Mouse (Mus musculus): Measurements from ENCODE around the gene Gnpat. TPM values are rescaled to one million over a fixed set of nuclear protein-coding genes. Genes with fewer than 3 reads are reported as not detected.

Gnpat gene
- polyA plus RNA-seq, 1 experiment from 2014 or later = 74.8 TPM

GRCm38 (mm10) chr8:124925544-124926266 lies 62.9 kb downstream of the Gnpat start:
- TF ChIP-seq CTCF (IDR thresholded peaks at IDR 0.05; ENCODE audit: low read depth) = no peak
- H3K27me3 ChIP-seq (ENCODE audit: insufficient read depth, low read length) = no peaks in the 10 kb centered on the region
- 0 out of 2 replicates have a peak, but pooled peaks cover 3% of the 10 kb centered on the region for H3K4me1 ChIP-seq (replicated peaks; ENCODE audit: insufficient read depth, low read length)
- WGBS = 55% methylated on average over 14 of the region's 14 CpGs
- peak; percentile 6 for DNase-seq (ENCODE audit: low spot score)
- H3K9me3 ChIP-seq (replicated peaks; ENCODE audit: low read length) = no peaks in the 10 kb centered on the region
- H3K4me2 ChIP-seq (ENCODE audit: low read length) = no peak overlapping the region
- no peak for ATAC-seq (replicated peaks; ENCODE audit: low FRiP score, low read depth)
- H3K9ac ChIP-seq (ENCODE audit: low read depth, low read length) = no peak overlapping the region
- H3K27ac ChIP-seq = no peak overlapping the region
- H3K36me3 ChIP-seq (ENCODE audit: insufficient read depth, low read length) = no peaks in the 10 kb centered on the region
- no peak overlapping the region for H3K4me3 ChIP-seq (replicated peaks; ENCODE audit: low read depth, low read length)

- Histone ChIP-seq H3K9ac (ENCODE audit: low read depth, low read length) (no peak overlapping the region), H3K27me3 (ENCODE audit: insufficient read depth, low read length) (no peaks in the 10 kb centered on the region), H3K27ac (no peak overlapping the region), H3K4me1 (replicated peaks; ENCODE audit: insufficient read depth, low read length) (0 out of 2 replicates have a peak, but pooled peaks cover 3% of the 10 kb centered on the region), H3K4me3 (replicated peaks; ENCODE audit: low read depth, low read length) (no peak overlapping the region), H3K36me3 (ENCODE audit: insufficient read depth, low read length) (no peaks in the 10 kb centered on the region), H3K4me2 (ENCODE audit: low read length) (no peak overlapping the region), H3K9me3 (replicated peaks; ENCODE audit: low read length) (no peaks in the 10 kb centered on the region)
- no peak; the same call in 1 of the 2 replicates for ATAC-seq (replicated peaks; ENCODE audit: low FRiP score, low read depth)
- no peak for TF ChIP-seq CTCF (IDR thresholded peaks at IDR 0.05; ENCODE audit: low read depth)
- no peak for DNase-seq (ENCODE audit: low spot score)
- WGBS = 54% methylated on average over 10 of the region's 10 CpGs
Observed at GRCm38 (mm10) chr8:124926351-124926771, 63.5 kb downstream of the Gnpat start.

DNA sequence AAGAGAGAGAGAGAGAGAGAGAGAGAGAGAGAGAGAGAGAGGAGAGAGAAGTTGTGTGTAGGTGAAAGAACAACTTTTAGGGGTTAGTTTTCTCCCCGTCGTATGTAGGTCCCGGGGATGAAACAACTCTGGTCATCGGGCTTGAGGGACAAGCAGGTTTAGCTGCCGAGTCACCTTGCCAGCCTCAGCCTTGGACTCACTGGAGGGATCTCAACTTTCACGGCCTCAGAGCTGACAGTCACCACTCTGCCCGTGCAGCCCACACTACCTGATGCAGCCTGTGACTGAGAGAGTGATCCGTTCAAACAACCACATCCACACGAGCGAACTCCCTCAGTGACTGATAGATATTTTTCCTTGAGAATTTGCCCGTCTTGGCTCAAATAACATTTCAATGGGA lies 66.2 kb downstream of the Gnpat start:
- Histone ChIP-seq H3K27ac (no peak overlapping the region), H3K9me3 (replicated peaks; ENCODE audit: low read length) (no peaks in the 10 kb centered on the region), H3K4me1 (replicated peaks; ENCODE audit: insufficient read depth, low read length) (0 out of 2 replicates have a peak, but pooled peaks cover 3% of the 10 kb centered on the region), H3K36me3 (ENCODE audit: insufficient read depth, low read length) (no peaks in the 10 kb centered on the region), H3K4me3 (replicated peaks; ENCODE audit: low read depth, low read length) (no peak overlapping the region), H3K4me2 (ENCODE audit: low read length) (no peak overlapping the region), H3K27me3 (ENCODE audit: insufficient read depth, low read length) (no peaks in the 10 kb centered on the region), H3K9ac (ENCODE audit: low read depth, low read length) (no peak overlapping the region)
- WGBS = 76% methylated on average over 11 of the region's 11 CpGs
- TF ChIP-seq CTCF (IDR thresholded peaks at IDR 0.05; ENCODE audit: low read depth) = no peak
- ATAC-seq (replicated peaks; ENCODE audit: low FRiP score, low read depth) (no peak), DNase-seq (ENCODE audit: low spot score) (no peak)

GRCm38 (mm10) chr8:124930086-124930485 lies 67.3 kb downstream of the Gnpat start:
- Histone ChIP-seq H3K9ac (ENCODE audit: low read depth, low read length) (no peak overlapping the region), H3K9me3 (replicated peaks; ENCODE audit: low read length) (no peaks in the 10 kb centered on the region), H3K36me3 (ENCODE audit: insufficient read depth, low read length) (no peaks in the 10 kb centered on the region), H3K4me3 (replicated peaks; ENCODE audit: low read depth, low read length) (no peak overlapping the region), H3K27me3 (ENCODE audit: insufficient read depth, low read length) (no peaks in the 10 kb centered on the region), H3K27ac (no peak overlapping the region), H3K4me2 (ENCODE audit: low read length) (no peak overlapping the region), H3K4me1 (replicated peaks; ENCODE audit: insufficient read depth, low read length) (0 out of 2 replicates have a peak, but pooled peaks cover 3% of the 10 kb centered on the region)
- peak; percentile 8 for DNase-seq (ENCODE audit: low spot score)
- WGBS = 72% methylated on average over 13 of the region's 13 CpGs
- TF ChIP-seq CTCF (IDR thresholded peaks at IDR 0.05; ENCODE audit: low read depth) = no peak
- no peak for ATAC-seq (replicated peaks; ENCODE audit: low FRiP score, low read depth)

DNA sequence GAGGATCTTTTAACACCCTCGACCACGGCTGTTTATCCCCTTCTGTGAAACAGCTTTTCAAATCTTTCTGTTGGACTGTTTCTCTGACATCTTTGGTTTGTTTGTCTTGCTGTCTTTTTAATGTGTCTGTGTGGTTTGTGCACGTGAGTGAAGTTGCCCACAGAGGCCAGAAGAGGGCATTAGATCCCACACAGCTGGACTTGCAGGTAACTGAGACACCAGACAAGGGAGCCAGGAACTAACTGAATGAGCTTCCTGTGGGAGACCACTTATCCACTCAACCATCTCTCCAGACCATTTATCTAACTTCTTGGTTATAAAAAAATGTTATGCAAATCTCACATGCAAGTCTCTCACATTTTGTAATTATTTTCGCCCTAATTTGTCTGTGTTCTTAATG lies 67.8 kb downstream of the Gnpat start:
- no peak for DNase-seq (ENCODE audit: low spot score)
- Histone ChIP-seq H3K9ac (ENCODE audit: low read depth, low read length) (no peak overlapping the region), H3K9me3 (replicated peaks; ENCODE audit: low read length) (no peaks in the 10 kb centered on the region), H3K4me1 (replicated peaks; ENCODE audit: insufficient read depth, low read length) (0 out of 2 replicates have a peak, but pooled peaks cover 3% of the 10 kb centered on the region), H3K36me3 (ENCODE audit: insufficient read depth, low read length) (no peaks in the 10 kb centered on the region), H3K4me2 (ENCODE audit: low read length) (no peak overlapping the region), H3K4me3 (replicated peaks; ENCODE audit: low read depth, low read length) (no peak overlapping the region), H3K27ac (no peak overlapping the region), H3K27me3 (ENCODE audit: insufficient read depth, low read length) (no peaks in the 10 kb centered on the region)
- peak; percentile 32; the same call in 1 of the 2 replicates for TF ChIP-seq CTCF (IDR thresholded peaks at IDR 0.05; ENCODE audit: low read depth)
- no peak for ATAC-seq (replicated peaks; ENCODE audit: low FRiP score, low read depth)
- 76% methylated on average over 4 of the region's 4 CpGs for WGBS

DNA sequence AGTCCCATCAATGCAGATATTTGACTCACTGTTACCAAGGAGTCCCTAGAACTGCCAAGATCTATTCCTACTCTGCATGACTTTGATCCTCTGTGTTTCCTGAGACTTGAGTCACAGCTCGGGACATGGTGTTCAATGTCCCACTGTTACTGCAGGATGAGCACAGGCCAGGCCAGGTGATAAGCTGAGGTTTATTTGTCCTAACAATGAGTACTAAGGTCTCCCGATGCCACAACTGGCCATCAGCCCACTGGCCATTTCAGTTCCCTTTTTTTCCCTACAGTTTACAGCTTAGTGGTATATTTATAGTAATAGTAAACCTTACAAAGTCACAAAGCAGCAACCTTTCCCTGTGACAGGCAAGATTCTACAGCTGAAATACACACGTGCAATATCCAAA lies 69.6 kb downstream of the Gnpat start:
- H3K27me3 ChIP-seq (ENCODE audit: insufficient read depth, low read length) = no peaks in the 10 kb centered on the region
- H3K4me2 ChIP-seq (ENCODE audit: low read length) = no peak overlapping the region
- ATAC-seq (replicated peaks; ENCODE audit: low FRiP score, low read depth) (no peak), DNase-seq (ENCODE audit: low spot score) (no peak)
- no peaks in the 10 kb centered on the region for H3K9me3 ChIP-seq (replicated peaks; ENCODE audit: low read length)
- H3K27ac ChIP-seq = no peak overlapping the region
- 81% methylated on average over 3 of the region's 3 CpGs for WGBS
- TF ChIP-seq CTCF (IDR thresholded peaks at IDR 0.05; ENCODE audit: low read depth) = no peak
- H3K36me3 ChIP-seq (ENCODE audit: insufficient read depth, low read length) = no peaks in the 10 kb centered on the region
- no peak overlapping the region for H3K4me3 ChIP-seq (replicated peaks; ENCODE audit: low read depth, low read length)
- H3K9ac ChIP-seq (ENCODE audit: low read depth, low read length) = no peak overlapping the region
- H3K4me1 ChIP-seq (replicated peaks; ENCODE audit: insufficient read depth, low read length) = 0 out of 2 replicates have a peak, but pooled peaks cover 3% of the 10 kb centered on the region

Measured in kidney, postnatal 0 days (tissue).